Mouse (Mus musculus): ENCODE results near the gene Pls3.

Gene Pls3

GRCm38 (mm10) chrX:75874332-75875291, at the start of gene Pls3:
Gene Pls3 (minus strand): TSS chrX:75875182.
- peak; percentile 65 to 84 for DNase-seq (ENCODE audit: low spot score in 2 of 2)

GRCm38 (mm10) chrX:75895716-75896115, 20.7 kb upstream of the Pls3 start:
- no peak for DNase-seq (ENCODE audit: low spot score in 2 of 2)

- no peak for DNase-seq (ENCODE audit: low spot score in 2 of 2)
These were observed 584 bp upstream of the Pls3 start for GRCm38 (mm10) chrX:75875566-75875965.

GRCm38 (mm10) chrX:75873813-75874212, 1.2 kb downstream of the Pls3 start:
- no peak for DNase-seq (ENCODE audit: low spot score in 2 of 2)

GRCm38 (mm10) chrX:75873253-75873652, 1.7 kb downstream of the Pls3 start:
- DNase-seq (ENCODE audit: low spot score in 2 of 2) = no peak

- DNase-seq (ENCODE audit: low spot score in 2 of 2) = no peak
These were observed 3.1 kb downstream of the Pls3 start for GRCm38 (mm10) chrX:75871855-75872254.

GRCm38 (mm10) chrX:75861715-75862114, 13.3 kb downstream of the Pls3 start:
- DNase-seq (ENCODE audit: low spot score in 2 of 2) = no peak

GRCm38 (mm10) chrX:75854294-75854693, 20.7 kb downstream of the Pls3 start:
- DNase-seq (ENCODE audit: low spot score in 2 of 2) = no peak

- no peak for DNase-seq (ENCODE audit: low spot score in 2 of 2)
These were observed 30.7 kb downstream of the Pls3 start for GRCm38 (mm10) chrX:75844290-75844689.

GRCm38 (mm10) chrX:75842835-75843234, 32.1 kb downstream of the Pls3 start:
- DNase-seq (ENCODE audit: low spot score in 2 of 2) = no peak

- DNase-seq (ENCODE audit: low spot score in 2 of 2) = no peak
These were observed 32.9 kb downstream of the Pls3 start for GRCm38 (mm10) chrX:75842120-75842519.

- DNase-seq (ENCODE audit: low spot score in 2 of 2) = no peak
These were observed 34.7 kb downstream of the Pls3 start for GRCm38 (mm10) chrX:75840263-75840662.

- no peak for DNase-seq (ENCODE audit: low spot score in 2 of 2)
These were observed 40.1 kb downstream of the Pls3 start for GRCm38 (mm10) chrX:75834836-75835235.

- DNase-seq (ENCODE audit: low spot score in 2 of 2) = no peak
These were observed 40.7 kb downstream of the Pls3 start for GRCm38 (mm10) chrX:75834286-75834685.

- no peak for DNase-seq (ENCODE audit: low spot score in 2 of 2)
These were observed 41.9 kb downstream of the Pls3 start for GRCm38 (mm10) chrX:75833006-75833641.

GRCm38 (mm10) chrX:75829867-75830255, 45.1 kb downstream of the Pls3 start:
- no peak for DNase-seq (ENCODE audit: low spot score in 2 of 2)

GRCm38 (mm10) chrX:75829240-75829866, 45.6 kb downstream of the Pls3 start:
- no peak for DNase-seq (ENCODE audit: low spot score in 2 of 2)

GRCm38 (mm10) chrX:75818647-75819271, 56.2 kb downstream of the Pls3 start:
- DNase-seq (ENCODE audit: low spot score in 2 of 2) = no peak

GRCm38 (mm10) chrX:75814958-75815357, 60.0 kb downstream of the Pls3 start:
- peak in 1 of 2 experiments; percentile 12 for DNase-seq (ENCODE audit: low spot score in 2 of 2)

GRCm38 (mm10) chrX:75814123-75814522, 60.9 kb downstream of the Pls3 start:
- DNase-seq (ENCODE audit: low spot score in 2 of 2) = no peak

GRCm38 (mm10) chrX:75796583-75796982, 78.4 kb downstream of the Pls3 start:
- DNase-seq (ENCODE audit: low spot score in 2 of 2) = no peak

GRCm38 (mm10) chrX:75779796-75780195, 95.2 kb downstream of the Pls3 start:
- DNase-seq (ENCODE audit: low spot score in 2 of 2) = no peak

Data from frontal cortex, postnatal 14 days (tissue).